In the genomic region with DNA sequence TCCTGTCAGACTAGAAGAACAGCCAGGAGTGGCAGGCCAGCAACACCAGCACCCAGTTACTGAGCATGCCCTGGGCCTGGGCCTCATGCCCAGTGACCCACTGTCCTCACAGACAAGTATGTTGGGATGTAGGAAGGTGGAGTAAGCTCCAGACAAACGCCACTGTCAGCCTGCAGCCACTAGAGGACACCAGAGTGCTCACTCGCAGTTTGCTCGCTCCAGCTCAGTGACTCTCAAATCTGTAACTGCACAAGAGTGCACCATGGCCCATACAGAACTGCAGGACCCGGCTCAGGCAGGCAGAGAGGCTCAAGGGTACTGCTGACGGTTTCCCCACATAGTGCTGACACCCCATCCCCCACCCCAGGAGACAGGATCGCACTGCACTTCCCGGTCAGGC, we compare ENCODE assay signal across 8 mouse cellular contexts. TPM values are rescaled to one million over a fixed set of nuclear protein-coding genes. Genes with fewer than 3 reads are reported as not detected.
DNase-seq lines count a peak whose midpoint lies in the region; ATAC-seq and TF ChIP-seq lines count a peak whose summit lies in the region.
"Had no signal": no experiment of that assay in that cellular context is flagged by ENCODE, and none has a peak within 500 bp of the region (broad histone marks: within the 10 kb centered on the region; RNA-seq: fewer than 3 reads in every experiment).

No protein-coding gene starts in this region.

- TF ChIP-seq EP300 in heart, postnatal 0 days (IDR thresholded peaks at IDR 0.05; ENCODE audit: low read depth): no peak

- POLR2A ChIA-PET in Patski (lab: Charles Lee): no interaction called here

- 60% methylated on average over 7 of the region's 7 CpGs for WGBS in liver, embryonic 12.5 days (ENCODE audit: insufficient replicate concordance)
- WGBS in liver, embryonic 11.5 days: 55% methylated on average over 7 of the region's 7 CpGs
- WGBS in heart, postnatal 0 days: 23% methylated on average over 7 of the region's 7 CpGs
- WGBS in lung, embryonic 15.5 days: 33% methylated on average over 7 of the region's 7 CpGs

- peaks cover 4% of the 10 kb centered on the region; the same call in 1 of the 2 replicates for H3K4me1 ChIP-seq in liver, embryonic 12.5 days
- peaks cover 3% of the 10 kb centered on the region for H3K4me1 ChIP-seq in liver, embryonic 11.5 days (replicated peaks; ENCODE audit: control insufficient read depth, insufficient read depth, low read length)
- H3K4me1 ChIP-seq in heart, postnatal 0 days (ENCODE audit: control insufficient read depth, insufficient read depth): no peaks in the 10 kb centered on the region
- H3K4me1 ChIP-seq in lung, embryonic 15.5 days: peaks cover 3% of the 10 kb centered on the region; the same call in 1 of the 2 replicates

- H3K4me3 ChIP-seq in liver, embryonic 12.5 days: no peak overlapping the region
- no peak overlapping the region for H3K4me3 ChIP-seq in liver, embryonic 11.5 days (ENCODE audit: low read depth, low read length)
- no peak overlapping the region for H3K4me3 ChIP-seq in heart, postnatal 0 days (ENCODE audit: low read depth, low read length)
- no peak overlapping the region for H3K4me3 ChIP-seq in lung, embryonic 15.5 days
- H3K4me3 ChIP-seq: neural tube, embryonic 13.5 days had no signal

- no peaks in the 10 kb centered on the region for H3K27me3 ChIP-seq in liver, embryonic 12.5 days (replicated peaks)
- no peaks in the 10 kb centered on the region for H3K27me3 ChIP-seq in liver, embryonic 11.5 days (replicated peaks; ENCODE audit: control insufficient read depth, insufficient read depth, low read length)
- H3K27me3 ChIP-seq in Patski: no peaks in the 10 kb centered on the region
- H3K27me3 ChIP-seq in heart, postnatal 0 days (ENCODE audit: control insufficient read depth, insufficient read depth, low read length): no peaks in the 10 kb centered on the region
- H3K27me3 ChIP-seq in lung, embryonic 15.5 days: no peaks in the 10 kb centered on the region
- H3K27me3 ChIP-seq: neural tube, embryonic 13.5 days had no signal

- no peaks in the 10 kb centered on the region for H3K9me3 ChIP-seq in liver, embryonic 12.5 days (replicated peaks)
- no peaks in the 10 kb centered on the region for H3K9me3 ChIP-seq in liver, embryonic 11.5 days (ENCODE audit: control insufficient read depth, low read length)
- no peaks in the 10 kb centered on the region for H3K9me3 ChIP-seq in heart, postnatal 0 days (replicated peaks; ENCODE audit: control insufficient read depth, low read length)
- no peaks in the 10 kb centered on the region for H3K9me3 ChIP-seq in lung, embryonic 15.5 days
- H3K9me3 ChIP-seq: neural tube, embryonic 13.5 days had no signal

- TF ChIP-seq CTCF in Patski (IDR thresholded peaks at IDR 0.05): no peak
- TF ChIP-seq CTCF in heart, postnatal 0 days (IDR thresholded peaks at IDR 0.05; ENCODE audit: low read depth): peak; percentile 68

- in situ Hi-C loops in Patski (cut with MboI; ENCODE audit: low pct_unique_long_range_greater_than_20kb): no loop called here

- no peak overlapping the region for H3K27ac ChIP-seq in liver, embryonic 12.5 days
- H3K27ac ChIP-seq in liver, embryonic 11.5 days (ENCODE audit: low read depth, low read length): no peak overlapping the region
- no peak overlapping the region for H3K27ac ChIP-seq in heart, postnatal 0 days (ENCODE audit: low read depth)
- no peak overlapping the region for H3K27ac ChIP-seq in lung, embryonic 15.5 days
- H3K27ac ChIP-seq: neural tube, embryonic 13.5 days had no signal

- no peak overlapping the region for H3K4me2 ChIP-seq in liver, embryonic 12.5 days
- H3K4me2 ChIP-seq in liver, embryonic 11.5 days: no peak overlapping the region
- no peak overlapping the region for H3K4me2 ChIP-seq in heart, postnatal 0 days (ENCODE audit: low read depth, low read length)
- H3K4me2 ChIP-seq in lung, embryonic 15.5 days: no peak overlapping the region
- H3K4me2 ChIP-seq: neural tube, embryonic 13.5 days had no signal

- H3K9ac ChIP-seq in liver, embryonic 12.5 days: no peak overlapping the region
- no peak overlapping the region for H3K9ac ChIP-seq in liver, embryonic 11.5 days (ENCODE audit: low read depth, low read length)
- H3K9ac ChIP-seq in heart, postnatal 0 days (replicated peaks; ENCODE audit: low read depth, low read length): no peak overlapping the region
- H3K9ac ChIP-seq in lung, embryonic 15.5 days: no peak overlapping the region
- H3K9ac ChIP-seq: neural tube, embryonic 13.5 days had no signal

- peaks cover 81% of the 10 kb centered on the region for H3K36me3 ChIP-seq in liver, embryonic 12.5 days
- peaks cover 25% of the 10 kb centered on the region for H3K36me3 ChIP-seq in liver, embryonic 11.5 days (ENCODE audit: control insufficient read depth, insufficient read depth, low read length)
- H3K36me3 ChIP-seq in heart, postnatal 0 days (replicated peaks; ENCODE audit: control insufficient read depth, insufficient read depth, low read length): peaks cover 44% of the 10 kb centered on the region
- peaks cover 62% of the 10 kb centered on the region for H3K36me3 ChIP-seq in lung, embryonic 15.5 days

- ATAC-seq in liver, embryonic 12.5 days: peak; percentile 19; the same call in 1 of the 2 replicates
- ATAC-seq in liver, embryonic 11.5 days (replicated peaks; ENCODE audit: low FRiP score): no peak
- ATAC-seq in Patski: peak; percentile 48
- peak; percentile 77 for ATAC-seq in heart, postnatal 0 days (ENCODE audit: insufficient read depth, low read depth)
- ATAC-seq in lung, embryonic 15.5 days (ENCODE audit: borderline replicate concordance, extremely low read depth, low FRiP score, low TSS enrichment): 0 out of 2 replicates have a peak, but pooled peaks have one; percentile 11
- ATAC-seq in activated CD4-positive, CD25-positive, alpha-beta regulatory T cell, adult 4 months: no peak

- DNase-seq in liver, embryonic 11.5 days (ENCODE audit: low spot score): no peak
- no peak for DNase-seq in Patski (ENCODE audit: low read depth, low spot score)
- peak; percentile 77 to 79 for DNase-seq in cerebellum, postnatal 10 days
- DNase-seq in heart, postnatal 0 days (ENCODE audit: low spot score): peak; percentile 62

- CTCF ChIA-PET in Patski (lab: Charles Lee): interaction anchor here (0.7 to 1.2 kb wide), 2 partner anchors 10 to 211 kb away, joined by 3 to 4 read pairs; no protein-coding TSS in a partner anchor

RNA-seq across cellular contexts. Expression of gene Suds3, which starts 21.5 kb away (rescaled TPM):
- polyA plus RNA-seq in liver, embryonic 12.5 days (2016; fragmentation: Nextera tagmentation; extraction: Ambion mirVana): 61.2 and 66.4 TPM in 2 replicates
- polyA plus RNA-seq in liver, embryonic 11.5 days (2014; fragmentation: Nextera tagmentation; extraction: Ambion mirVana): 37.8 and 41.9 TPM in 2 replicates
- 113 TPM for polyA plus RNA-seq in Patski (2021)
- total RNA-seq in heart, postnatal 0 days (2014; rRNA removed; ENCODE audit: low replicate concordance): 31.9 and 50.1 TPM in 2 replicates
- 36.9 and 38.2 TPM in 2 replicates for polyA plus RNA-seq in heart, postnatal 0 days (2015; fragmentation: Nextera tagmentation; extraction: Ambion mirVana)
- 74.0 and 78.8 TPM in 2 replicates for polyA plus RNA-seq in lung, embryonic 15.5 days (2015; fragmentation: Nextera tagmentation; extraction: Ambion mirVana)
- polyA plus RNA-seq in activated CD4-positive, CD25-positive, alpha-beta regulatory T cell, adult 4 months (2017; shearing (Covaris generic)): 10 to 100 TPM; 11.5 to 12.3 TPM

RNA-seq across cellular contexts. Expression of gene Taok3, which starts 25.5 kb away (rescaled TPM):
- polyA plus RNA-seq in liver, embryonic 12.5 days (2016; fragmentation: Nextera tagmentation; extraction: Ambion mirVana): 67.9 and 68.6 TPM in 2 replicates
- polyA plus RNA-seq in liver, embryonic 11.5 days (2014; fragmentation: Nextera tagmentation; extraction: Ambion mirVana): 69.3 and 73.6 TPM in 2 replicates
- polyA plus RNA-seq in Patski (2021): 35.2 TPM
- 1.1 and 3.9 TPM in 2 replicates for total RNA-seq in heart, postnatal 0 days (2014; rRNA removed; ENCODE audit: low replicate concordance)
- 5.8 and 7.5 TPM in 2 replicates for polyA plus RNA-seq in heart, postnatal 0 days (2015; fragmentation: Nextera tagmentation; extraction: Ambion mirVana)
- polyA plus RNA-seq in lung, embryonic 15.5 days (2015; fragmentation: Nextera tagmentation; extraction: Ambion mirVana): 22.4 and 27.3 TPM in 2 replicates
- 100 to 1,000 TPM; 137 to 138 TPM for polyA plus RNA-seq in activated CD4-positive, CD25-positive, alpha-beta regulatory T cell, adult 4 months (2017; shearing (Covaris generic))

Comparison
In these comparisons a context has a peak if more than half of its experiments do, and no peak if none do; other contexts are left out.
1. ATAC-seq: peak in liver, embryonic 12.5 days (single experiment), Patski (single experiment), heart, postnatal 0 days (single experiment) and lung, embryonic 15.5 days (single experiment); none in liver, embryonic 11.5 days (single experiment) and activated CD4-positive, CD25-positive, alpha-beta regulatory T cell, adult 4 months (single experiment).
2. DNase-seq: peak in cerebellum, postnatal 10 days (2 of 2) and heart, postnatal 0 days (single experiment); none in liver, embryonic 11.5 days (single experiment) and Patski (single experiment).